Mouse (Mus musculus): Measurements from ENCODE around the gene Sowaha.

GRCm38 (mm10) chr11:53528397-53529252, 48.6 kb upstream of the Sowaha start:
- TF ChIP-seq CTCF (IDR thresholded peaks at IDR 0.05; ENCODE audit: low read depth, low read length) (no peak), POLR2A (IDR thresholded peaks at IDR 0.05; ENCODE audit: insufficient read depth, low read length) (no peak), EP300 (IDR thresholded peaks at IDR 0.05; ENCODE audit: insufficient read depth, low read depth, low read length) (no peak)
